Mouse (Mus musculus) lung, postnatal 10 days (tissue): ENCODE data around the gene Atp7a.

Experiments
- DNase-seq: peaks from one replicate; pipeline ENCODE4 v3.0.0; 2021

Gene Atp7a

GRCm38 (mm10) chrX:106082518-106082917 is 55.4 kb downstream of the Atp7a start:
- no peak for DNase-seq

- peak; percentile 4 for DNase-seq
Measured at GRCm38 (mm10) chrX:106085132-106085531, 58.1 kb downstream of the Atp7a start.

- DNase-seq: no peak
Measured at GRCm38 (mm10) chrX:106085564-106085963, 58.5 kb downstream of the Atp7a start.

GRCm38 (mm10) chrX:106092939-106093338 is 65.9 kb downstream of the Atp7a start:
- DNase-seq: no peak

- DNase-seq: peak; percentile 57
Measured at GRCm38 (mm10) chrX:106105464-106105863, 78.4 kb downstream of the Atp7a start.

GRCm38 (mm10) chrX:106113881-106114280 is 86.8 kb downstream of the Atp7a start:
- no peak for DNase-seq

GRCm38 (mm10) chrX:106114674-106115073 is 87.6 kb downstream of the Atp7a start:
- DNase-seq: no peak

GRCm38 (mm10) chrX:106122823-106123222 is 95.7 kb downstream of the Atp7a start:
- no peak for DNase-seq

- no peak for DNase-seq
Measured at GRCm38 (mm10) chrX:106128283-106128682, 101.2 kb downstream of the Atp7a start.

- DNase-seq: no peak
Measured at GRCm38 (mm10) chrX:106129877-106130276, 102.8 kb downstream of the Atp7a start.

GRCm38 (mm10) chrX:106134916-106135315 is 107.8 kb downstream of the Atp7a start:
- DNase-seq: no peak

- DNase-seq: no peak
Measured at GRCm38 (mm10) chrX:106135484-106135883, 108.4 kb downstream of the Atp7a start.

- no peak for DNase-seq
Measured at GRCm38 (mm10) chrX:106135916-106136575, 109.0 kb downstream of the Atp7a start.

GRCm38 (mm10) chrX:106139309-106140070 is 112.4 kb downstream of the Atp7a start:
- no peak for DNase-seq

GRCm38 (mm10) chrX:106142936-106143335 is 115.9 kb downstream of the Atp7a start, which contains the start of gene Tlr13:
TSS of gene Tlr13 (plus strand) at chrX:106143204.
- no peak for DNase-seq

- no peak for DNase-seq
Measured at GRCm38 (mm10) chrX:106148185-106148584, 121.1 kb downstream of the Atp7a start.

GRCm38 (mm10) chrX:106149460-106149859 is 122.4 kb downstream of the Atp7a start:
- no peak for DNase-seq

GRCm38 (mm10) chrX:106154180-106154586 is 127.1 kb downstream of the Atp7a start:
- DNase-seq: no peak

- DNase-seq: no peak
Measured at GRCm38 (mm10) chrX:106155892-106156291, 128.8 kb downstream of the Atp7a start.

- DNase-seq: peak; percentile 7
Measured at GRCm38 (mm10) chrX:106163995-106164394, 136.9 kb downstream of the Atp7a start.

GRCm38 (mm10) chrX:106164555-106164954 is 137.5 kb downstream of the Atp7a start:
- DNase-seq: no peak

GRCm38 (mm10) chrX:106165089-106165488 is 138.0 kb downstream of the Atp7a start:
- no peak for DNase-seq

GRCm38 (mm10) chrX:106171106-106171852 is 144.2 kb downstream of the Atp7a start:
- peak; percentile 86 for DNase-seq

GRCm38 (mm10) chrX:106171853-106172154 is 144.7 kb downstream of the Atp7a start:
- DNase-seq: no peak
